Mouse (Mus musculus): ENCODE results near the gene Usp34. TPM values are rescaled to one million over a fixed set of nuclear protein-coding genes. Genes with fewer than 3 reads are reported as not detected.
"Not testable (repeated sequence)": the region's sequence is repeated elsewhere in the genome, so short reads cannot be mapped to it uniquely, and the experiment has no call there.

Gene Usp34
- polyA plus RNA-seq, 1 experiment from 2014 or later = 48.9 TPM

DNA sequence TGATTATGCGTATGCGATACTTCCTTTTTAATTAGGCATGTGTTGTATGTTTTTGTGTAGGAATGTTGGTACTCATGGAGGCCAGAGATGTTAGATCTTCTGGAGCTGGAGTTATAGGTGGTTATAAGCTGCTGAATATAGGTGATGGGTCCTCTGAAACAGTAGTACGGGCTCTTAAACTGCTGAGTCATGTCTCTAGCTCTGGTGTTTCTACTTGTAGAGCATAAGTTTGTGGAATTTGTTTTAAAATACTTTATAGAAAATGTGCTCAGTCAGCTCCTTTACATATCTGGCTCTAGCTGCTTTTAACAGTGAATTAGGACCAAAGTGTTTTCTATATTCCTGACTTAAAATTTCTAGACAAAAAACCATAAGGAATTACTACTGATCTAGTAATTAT, 73.9 kb downstream of the Usp34 start:
- H3K27ac ChIP-seq = no peak overlapping the region
- ATAC-seq (ENCODE audit: low FRiP score) = no peak

DNA sequence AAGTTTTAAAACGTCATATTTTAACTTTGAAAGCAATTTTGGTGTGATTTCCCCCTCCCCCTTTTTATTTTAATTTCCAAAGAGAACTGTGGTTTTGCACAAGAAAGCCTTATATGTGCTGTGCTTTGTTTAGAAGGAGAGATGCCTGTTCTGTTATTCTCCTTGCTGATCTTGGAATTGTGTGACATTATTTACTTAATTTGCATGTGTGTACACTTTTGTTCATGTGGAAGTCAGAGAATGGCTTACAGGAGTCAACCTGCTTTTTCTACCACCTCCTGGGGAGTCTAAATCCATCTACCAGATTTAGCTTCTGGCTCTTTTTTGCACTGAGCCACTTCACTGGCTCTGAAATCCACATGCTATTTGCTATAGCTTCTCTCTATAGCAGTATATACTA, 76.1 kb downstream of the Usp34 start:
- Histone ChIP-seq H3K36me3 (replicated peaks; ENCODE audit: control insufficient read depth, insufficient read depth) (peaks cover 39% of the 10 kb centered on the region), H3K27ac (no peak overlapping the region), H3K9ac (no peak overlapping the region), H3K4me1 (replicated peaks; ENCODE audit: control insufficient read depth, insufficient read depth, low read length) (no peaks in the 10 kb centered on the region), H3K4me3 (replicated peaks; ENCODE audit: low read length) (no peak overlapping the region), H3K4me2 (replicated peaks) (no peak overlapping the region), H3K9me3 (ENCODE audit: control insufficient read depth, low read length) (no peaks in the 10 kb centered on the region), H3K27me3 (ENCODE audit: control insufficient read depth, insufficient read depth, low read length) (no peaks in the 10 kb centered on the region)
- ATAC-seq (ENCODE audit: low FRiP score) (no peak), DNase-seq (ENCODE audit: low spot score) (no peak)
- 82% methylated on average over 1 of the region's 1 CpGs for WGBS

More for the DNA sequence above, 73.9 kb downstream of the Usp34 start:
- H3K9ac ChIP-seq = no peak overlapping the region
- no peaks in the 10 kb centered on the region for H3K4me1 ChIP-seq (replicated peaks; ENCODE audit: control insufficient read depth, insufficient read depth, low read length)
- no peak for DNase-seq (ENCODE audit: low spot score)
- H3K36me3 ChIP-seq (replicated peaks; ENCODE audit: control insufficient read depth, insufficient read depth) = peaks cover 52% of the 10 kb centered on the region
- H3K9me3 ChIP-seq (ENCODE audit: control insufficient read depth, low read length) = no peaks in the 10 kb centered on the region
- 94% methylated on average over 3 of the region's 3 CpGs for WGBS
- H3K4me3 ChIP-seq (replicated peaks; ENCODE audit: low read length) = no peak overlapping the region
- H3K4me2 ChIP-seq (replicated peaks) = no peak overlapping the region
- H3K27me3 ChIP-seq (ENCODE audit: control insufficient read depth, insufficient read depth, low read length) = no peaks in the 10 kb centered on the region

DNA sequence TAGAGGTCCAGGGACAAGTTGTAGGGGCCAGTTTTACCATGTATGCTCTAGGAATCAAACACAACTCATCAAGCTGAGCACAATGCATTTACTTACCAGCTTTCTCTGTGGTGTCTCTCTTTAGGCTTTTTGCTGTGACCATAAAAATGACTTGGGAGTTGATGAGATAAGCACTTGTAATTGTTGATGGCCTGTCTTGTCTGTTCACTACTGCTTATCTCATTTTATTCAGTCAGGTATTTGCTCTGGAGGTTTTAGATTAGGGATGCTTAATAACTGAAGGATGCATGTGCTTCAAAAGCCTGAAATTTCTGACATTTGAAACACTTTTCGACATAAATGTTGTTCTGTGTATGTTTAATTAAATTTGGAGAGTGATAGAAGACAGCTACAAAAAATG, 83.0 kb downstream of the Usp34 start:
- no peaks in the 10 kb centered on the region for H3K4me1 ChIP-seq (replicated peaks; ENCODE audit: control insufficient read depth, insufficient read depth, low read length)
- peaks cover 53% of the 10 kb centered on the region for H3K36me3 ChIP-seq (replicated peaks; ENCODE audit: control insufficient read depth, insufficient read depth)
- no peak overlapping the region for H3K9ac ChIP-seq
- WGBS = 93% methylated on average over 1 of the region's 1 CpGs
- ATAC-seq (ENCODE audit: low FRiP score) (no peak), DNase-seq (ENCODE audit: low spot score) (no peak)
- H3K4me2 ChIP-seq (replicated peaks) = no peak overlapping the region
- H3K4me3 ChIP-seq (replicated peaks; ENCODE audit: low read length) = no peak overlapping the region
- H3K27ac ChIP-seq = no peak overlapping the region
- no peaks in the 10 kb centered on the region for H3K9me3 ChIP-seq (ENCODE audit: control insufficient read depth, low read length)
- H3K27me3 ChIP-seq (ENCODE audit: control insufficient read depth, insufficient read depth, low read length) = no peaks in the 10 kb centered on the region

DNA sequence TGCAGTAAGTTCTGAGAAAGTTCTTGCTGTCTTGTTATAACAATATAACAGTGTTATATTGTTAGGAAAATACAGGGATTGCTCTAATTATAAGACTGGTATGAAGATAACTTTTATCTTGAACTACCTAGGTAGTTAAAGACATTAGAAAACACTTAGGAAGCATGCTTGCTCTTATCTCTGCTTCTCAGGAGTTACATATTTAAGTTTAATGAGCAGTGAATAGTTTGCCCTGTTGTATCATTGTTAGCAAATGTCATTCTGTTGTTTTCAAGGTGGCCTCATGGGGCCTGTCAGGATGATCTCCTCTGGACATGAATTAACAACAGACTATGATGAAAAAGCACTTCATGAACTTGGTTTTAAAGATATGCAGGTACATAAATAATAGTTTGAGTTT, 85.9 kb downstream of the Usp34 start:
- ATAC-seq (ENCODE audit: low FRiP score) (no peak), DNase-seq (ENCODE audit: low spot score) (no peak)
- no peaks in the 10 kb centered on the region for H3K4me1 ChIP-seq (replicated peaks; ENCODE audit: control insufficient read depth, insufficient read depth, low read length)
- peaks cover 65% of the 10 kb centered on the region for H3K36me3 ChIP-seq (replicated peaks; ENCODE audit: control insufficient read depth, insufficient read depth)
- H3K9me3 ChIP-seq (ENCODE audit: control insufficient read depth, low read length) = no peaks in the 10 kb centered on the region
- no peak overlapping the region for H3K4me3 ChIP-seq (replicated peaks; ENCODE audit: low read length)
- H3K4me2 ChIP-seq (replicated peaks) = no peak overlapping the region
- H3K9ac ChIP-seq = no peak overlapping the region
- H3K27ac ChIP-seq = no peak overlapping the region
- no peaks in the 10 kb centered on the region for H3K27me3 ChIP-seq (ENCODE audit: control insufficient read depth, insufficient read depth, low read length)

DNA sequence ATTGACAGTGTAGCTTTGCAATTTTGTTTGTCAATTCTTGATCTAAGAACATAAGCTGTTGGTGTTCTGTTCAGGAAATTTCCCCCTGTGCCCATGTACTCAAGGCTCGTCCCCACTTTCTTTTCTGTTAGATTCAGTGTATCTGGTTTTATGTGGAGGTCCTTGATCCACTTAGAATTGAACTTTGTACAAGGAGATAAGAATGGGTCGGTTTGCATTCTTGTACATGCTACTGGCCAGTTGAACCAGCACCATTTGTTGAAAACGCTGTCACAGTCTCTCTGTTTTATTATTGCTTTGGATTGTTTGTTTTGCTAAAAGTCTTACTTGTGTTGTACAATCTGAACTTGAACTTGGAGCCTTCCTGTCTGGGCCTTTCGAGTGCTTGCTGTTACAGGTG, 89.9 kb downstream of the Usp34 start:
- Histone ChIP-seq H3K4me3 (replicated peaks; ENCODE audit: low read length) (no peak overlapping the region), H3K9ac (no peak overlapping the region), H3K27ac (no peak overlapping the region), H3K9me3 (ENCODE audit: control insufficient read depth, low read length) (no peaks in the 10 kb centered on the region), H3K36me3 (replicated peaks; ENCODE audit: control insufficient read depth, insufficient read depth) (peaks cover 64% of the 10 kb centered on the region), H3K4me1 (replicated peaks; ENCODE audit: control insufficient read depth, insufficient read depth, low read length) (no peaks in the 10 kb centered on the region), H3K27me3 (ENCODE audit: control insufficient read depth, insufficient read depth, low read length) (no peaks in the 10 kb centered on the region), H3K4me2 (replicated peaks) (no peak overlapping the region)
- ATAC-seq (ENCODE audit: low FRiP score) = no peak
- 96% methylated on average over 4 of the region's 4 CpGs for WGBS
- no peak for DNase-seq (ENCODE audit: low spot score)

DNA sequence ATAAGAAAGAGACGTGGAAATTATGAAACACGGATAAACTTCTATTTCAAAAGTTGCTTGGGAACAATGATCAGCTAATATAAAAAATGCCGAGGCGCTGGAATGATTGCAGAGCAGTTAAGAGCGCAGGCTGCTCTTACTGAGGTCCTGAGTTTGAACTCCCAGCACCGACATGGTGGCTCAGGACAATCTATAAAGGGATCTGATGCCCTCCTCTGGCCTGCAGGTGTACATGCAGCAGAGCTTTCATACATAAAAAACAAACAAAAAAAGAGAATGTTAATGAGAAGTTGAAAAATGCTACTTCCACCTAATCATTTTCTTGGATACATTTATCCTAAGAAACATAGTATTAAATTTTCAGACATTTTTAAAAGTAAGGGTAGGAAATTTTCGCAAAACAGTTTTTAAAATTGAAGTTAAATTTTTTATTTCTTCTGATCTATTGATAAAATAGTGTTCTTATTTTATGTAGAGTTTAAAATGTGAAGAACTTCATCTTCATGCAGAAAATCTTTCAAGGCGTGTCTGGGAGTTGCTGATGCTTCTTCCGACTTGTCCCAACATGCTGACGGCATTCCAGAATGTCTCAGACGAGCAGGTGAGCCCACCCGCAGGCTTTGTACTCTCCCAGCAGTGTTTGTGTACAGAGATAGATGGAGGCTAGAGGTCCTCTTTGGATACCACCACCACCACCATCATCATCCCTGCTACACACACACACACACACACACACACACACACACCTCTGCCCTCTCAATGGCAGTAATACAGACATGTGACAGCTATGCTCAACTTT, 94.5 kb downstream of the Usp34 start:
- Histone ChIP-seq H3K36me3 (replicated peaks; ENCODE audit: control insufficient read depth, insufficient read depth) (peaks cover 65% of the 10 kb centered on the region), H3K9me3 (ENCODE audit: control insufficient read depth, low read length) (no peaks in the 10 kb centered on the region), H3K27me3 (ENCODE audit: control insufficient read depth, insufficient read depth, low read length) (no peaks in the 10 kb centered on the region), H3K4me3 (replicated peaks; ENCODE audit: low read length) (no peak overlapping the region), H3K27ac (no peak overlapping the region), H3K4me2 (replicated peaks) (no peak overlapping the region), H3K4me1 (replicated peaks; ENCODE audit: control insufficient read depth, insufficient read depth, low read length) (no peaks in the 10 kb centered on the region), H3K9ac (no peak overlapping the region)
- no peak for DNase-seq (ENCODE audit: low spot score)
- no peak for ATAC-seq (ENCODE audit: low FRiP score)
- WGBS = 87% methylated on average over 12 of the region's 12 CpGs

DNA sequence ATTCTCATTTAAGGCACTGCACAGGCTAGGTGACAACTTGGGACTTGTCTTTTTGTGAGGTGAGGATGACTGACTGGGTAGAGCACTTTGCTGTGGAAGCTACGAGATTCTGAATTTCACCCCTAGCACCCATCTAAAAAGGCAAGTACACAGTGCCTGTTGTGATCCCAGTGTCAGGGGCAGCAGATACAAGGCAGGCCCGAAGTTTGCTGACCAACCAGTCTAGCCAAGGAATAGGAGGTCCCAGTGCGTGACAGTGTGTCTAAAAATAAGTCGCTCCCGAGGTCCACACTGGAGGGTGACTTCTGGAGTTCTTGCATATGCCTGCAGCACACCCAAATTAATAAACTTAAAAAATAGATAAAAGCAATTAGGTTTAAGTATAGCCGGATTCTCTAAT, 121.6 kb downstream of the Usp34 start:
- 97% methylated on average over 6 of the region's 6 CpGs for WGBS
- peaks cover 79% of the 10 kb centered on the region for H3K36me3 ChIP-seq (replicated peaks; ENCODE audit: control insufficient read depth, insufficient read depth)
- no peak overlapping the region for H3K9ac ChIP-seq
- H3K9me3 ChIP-seq (ENCODE audit: control insufficient read depth, low read length) = no peaks in the 10 kb centered on the region
- H3K27ac ChIP-seq = no peak overlapping the region
- no peak overlapping the region for H3K4me2 ChIP-seq (replicated peaks)
- ATAC-seq (ENCODE audit: low FRiP score) (no peak), DNase-seq (ENCODE audit: low spot score) (no peak)
- no peak overlapping the region for H3K4me3 ChIP-seq (replicated peaks; ENCODE audit: low read length)
- no peaks in the 10 kb centered on the region for H3K4me1 ChIP-seq (replicated peaks; ENCODE audit: control insufficient read depth, insufficient read depth, low read length)
- H3K27me3 ChIP-seq (ENCODE audit: control insufficient read depth, insufficient read depth, low read length) = no peaks in the 10 kb centered on the region

DNA sequence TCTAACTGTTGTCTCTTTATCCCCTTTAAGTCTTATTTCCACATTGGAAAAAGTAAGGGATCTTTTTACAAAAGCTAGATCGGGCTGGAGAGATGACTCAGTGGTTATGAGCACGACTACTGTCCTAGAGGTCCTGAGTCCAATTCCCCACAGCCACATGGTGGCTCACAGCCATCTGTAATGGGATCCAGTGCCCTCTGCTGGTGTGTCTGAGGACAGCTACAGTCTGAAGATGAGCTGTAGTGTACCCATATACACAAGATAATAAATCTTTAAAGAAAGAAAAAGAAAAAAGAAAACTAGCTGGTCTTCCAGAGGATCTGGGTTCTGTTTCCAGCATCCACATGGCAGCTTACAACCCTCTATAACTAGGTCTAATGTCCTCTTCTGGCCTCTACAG, 123.3 kb downstream of the Usp34 start:
- 96% methylated on average over 2 of the region's 2 CpGs for WGBS
- peaks cover 86% of the 10 kb centered on the region for H3K36me3 ChIP-seq (replicated peaks; ENCODE audit: control insufficient read depth, insufficient read depth)
- ATAC-seq (ENCODE audit: low FRiP score) = no peak
- H3K4me2 ChIP-seq (replicated peaks) = no peak overlapping the region
- H3K27ac ChIP-seq = no peak overlapping the region
- DNase-seq (ENCODE audit: low spot score) = no peak
- no peak overlapping the region for H3K4me3 ChIP-seq (replicated peaks; ENCODE audit: low read length)
- H3K9me3 ChIP-seq (ENCODE audit: control insufficient read depth, low read length) = no peaks in the 10 kb centered on the region
- no peaks in the 10 kb centered on the region for H3K4me1 ChIP-seq (replicated peaks; ENCODE audit: control insufficient read depth, insufficient read depth, low read length)
- no peak overlapping the region for H3K9ac ChIP-seq
- H3K27me3 ChIP-seq (ENCODE audit: control insufficient read depth, insufficient read depth, low read length) = no peaks in the 10 kb centered on the region

DNA sequence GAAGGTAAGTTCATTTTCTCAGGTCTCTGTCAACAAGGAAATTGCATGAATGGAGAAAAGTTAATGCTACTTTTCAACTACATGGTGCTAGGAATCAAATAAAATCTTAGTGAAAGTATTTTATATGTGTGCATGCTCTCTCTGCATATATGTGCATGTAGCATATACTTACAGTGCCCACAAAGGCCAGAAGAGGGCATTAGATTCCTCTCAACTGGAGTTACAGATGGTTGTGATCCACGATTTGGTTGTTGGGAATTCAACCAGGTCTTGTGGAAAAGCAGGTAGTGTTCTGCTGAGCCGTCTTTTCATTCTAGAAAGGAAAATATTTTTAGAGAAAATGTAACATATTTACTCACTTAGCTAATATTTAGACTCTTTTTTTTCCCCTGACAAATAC, 129.4 kb downstream of the Usp34 start:
- H3K27me3 ChIP-seq (ENCODE audit: control insufficient read depth, insufficient read depth, low read length) = no peaks in the 10 kb centered on the region
- WGBS = 84% methylated on average over 2 of the region's 2 CpGs
- DNase-seq (ENCODE audit: low spot score) (no peak), ATAC-seq (ENCODE audit: low FRiP score) (no peak)
- no peaks in the 10 kb centered on the region for H3K9me3 ChIP-seq (ENCODE audit: control insufficient read depth, low read length)
- no peak overlapping the region for H3K27ac ChIP-seq
- H3K9ac ChIP-seq = no peak overlapping the region
- H3K4me3 ChIP-seq (replicated peaks; ENCODE audit: low read length) = no peak overlapping the region
- H3K4me2 ChIP-seq (replicated peaks) = no peak overlapping the region
- no peaks in the 10 kb centered on the region for H3K4me1 ChIP-seq (replicated peaks; ENCODE audit: control insufficient read depth, insufficient read depth, low read length)
- peaks cover 94% of the 10 kb centered on the region for H3K36me3 ChIP-seq (replicated peaks; ENCODE audit: control insufficient read depth, insufficient read depth)

DNA sequence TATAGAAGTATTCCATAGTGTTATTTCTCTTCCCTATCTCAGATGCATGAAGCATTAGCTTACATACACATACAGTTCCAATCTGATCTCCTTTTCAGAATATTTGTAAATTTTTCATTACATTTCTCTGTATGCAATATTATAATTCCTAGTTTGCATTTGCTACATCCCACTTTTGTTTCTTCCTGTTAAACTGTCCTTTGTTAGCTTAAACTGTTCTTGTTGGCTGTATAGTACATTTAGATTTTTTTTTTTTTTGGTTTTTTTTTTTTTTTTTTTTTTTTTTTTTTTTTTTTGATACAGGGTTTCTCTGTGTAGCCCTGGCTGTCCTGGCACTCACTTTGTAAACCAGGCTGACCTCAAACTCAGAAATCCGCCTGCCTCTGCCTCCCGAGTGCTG, 159.2 kb downstream of the Usp34 start:
- H3K36me3 ChIP-seq (replicated peaks; ENCODE audit: control insufficient read depth, insufficient read depth) = peaks cover 72% of the 10 kb centered on the region
- H3K9ac ChIP-seq; H3K9me3 ChIP-seq (ENCODE audit: control insufficient read depth, low read length); H3K4me1 ChIP-seq (replicated peaks; ENCODE audit: control insufficient read depth, insufficient read depth, low read length); ATAC-seq (ENCODE audit: low FRiP score); DNase-seq (ENCODE audit: low spot score); H3K4me2 ChIP-seq (replicated peaks); H3K27ac ChIP-seq; H3K27me3 ChIP-seq (ENCODE audit: control insufficient read depth, insufficient read depth, low read length); H3K4me3 ChIP-seq (replicated peaks; ENCODE audit: low read length): not testable (repeated sequence)
- 98% methylated on average over 2 of the region's 2 CpGs for WGBS

Data from hindbrain, embryonic 14.5 days (tissue).